Mouse (Mus musculus) gastrocnemius, adult 8-10 months (tissue): ENCODE measurements around the gene Haus8. TPM values are rescaled to one million over a fixed set of nuclear protein-coding genes. Genes with fewer than 3 reads are reported as not detected.
"Not testable (repeated sequence)": the region's sequence is repeated elsewhere in the genome, so short reads cannot be mapped to it uniquely, and the experiment has no call there.

ENCODE experiments used
- DNase-seq, 2 experiments: peaks; one replicate each; pipeline ENCODE4 v3.0.0; 2022; ENCODE audit warnings: low spot score in 2 of 2
- total RNA-seq, 4 experiments: library from RNA; stranded (reverse); gene quantifications; 2 replicates each; pipeline ENCODE4 v1.2.4; 2022

Haus8 gene
- total RNA-seq, 4 experiments from 2014 or later = 2.4 to 5.5 (median 4.0) TPM

- no peak for DNase-seq
Measured at GRCm38 (mm10) chr8:71288441-71288949, 15.8 kb upstream of the Haus8 start.

GRCm38 (mm10) chr8:71286223-71286622, 13.5 kb upstream of the Haus8 start:
- DNase-seq = not testable (repeated sequence)

DNA sequence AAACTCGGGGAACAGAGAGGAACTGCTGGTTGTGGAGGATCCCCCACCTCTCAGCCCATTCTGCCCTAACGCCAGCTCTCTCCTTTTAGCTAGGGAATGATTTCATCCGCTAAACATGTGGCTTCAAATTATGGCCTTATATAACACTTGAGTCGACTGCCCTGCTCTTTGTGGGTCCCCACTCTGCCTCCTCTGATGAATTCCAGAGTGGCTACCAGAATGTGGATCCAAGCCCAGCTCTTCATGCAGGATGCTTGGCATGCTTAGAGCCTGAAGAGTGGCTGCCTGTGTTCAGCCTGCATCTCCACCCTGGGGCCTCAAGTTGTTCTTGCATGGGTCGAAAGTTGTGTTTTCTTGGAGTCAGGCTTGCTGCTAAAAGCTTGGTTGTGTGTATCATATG, 9.9 kb upstream of the Haus8 start:
- DNase-seq = no peak

DNA sequence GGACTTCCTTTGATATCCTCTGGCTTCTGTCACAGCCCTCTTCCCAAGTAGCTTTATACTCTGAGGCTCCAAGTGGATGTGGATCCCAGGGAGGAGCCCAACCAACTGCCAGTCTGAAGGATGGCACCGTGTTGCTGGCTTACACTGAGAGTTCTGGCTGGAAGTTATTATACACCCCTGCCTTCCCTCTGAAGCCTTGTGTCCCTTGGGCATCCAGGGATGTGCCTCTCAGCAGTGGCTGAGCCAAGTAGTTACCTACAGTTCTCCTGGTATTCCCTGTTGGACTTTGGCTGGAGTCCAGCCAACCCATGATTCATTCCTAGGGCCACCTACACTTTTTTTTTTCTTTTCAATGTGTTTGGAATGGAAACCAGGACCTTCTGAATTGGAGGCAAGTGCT, 9.0 kb upstream of the Haus8 start:
- DNase-seq = not testable (repeated sequence)

- not testable (repeated sequence) for DNase-seq
Measured at GRCm38 (mm10) chr8:71279409-71279808, 6.7 kb upstream of the Haus8 start.

DNA sequence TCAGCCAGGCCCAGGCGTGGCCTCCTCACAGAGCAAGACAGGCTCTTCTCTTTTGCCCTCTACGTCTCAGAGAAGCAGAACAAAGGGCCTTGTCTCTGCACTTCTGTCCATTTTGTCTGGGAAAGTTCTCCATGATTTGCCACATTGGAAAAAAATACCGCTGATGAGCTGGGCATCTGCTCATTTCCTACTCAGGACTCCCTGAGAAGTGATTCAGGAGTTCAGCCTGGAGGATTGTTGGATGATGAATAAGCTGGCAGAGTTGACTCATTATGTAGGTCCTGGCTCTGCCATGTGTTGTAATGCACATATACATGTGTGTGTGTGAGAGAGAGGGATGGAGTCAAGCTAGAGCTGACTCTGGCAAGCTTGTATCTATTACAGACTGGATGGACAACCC, 3.4 kb upstream of the Haus8 start:
- DNase-seq = no peak

DNA sequence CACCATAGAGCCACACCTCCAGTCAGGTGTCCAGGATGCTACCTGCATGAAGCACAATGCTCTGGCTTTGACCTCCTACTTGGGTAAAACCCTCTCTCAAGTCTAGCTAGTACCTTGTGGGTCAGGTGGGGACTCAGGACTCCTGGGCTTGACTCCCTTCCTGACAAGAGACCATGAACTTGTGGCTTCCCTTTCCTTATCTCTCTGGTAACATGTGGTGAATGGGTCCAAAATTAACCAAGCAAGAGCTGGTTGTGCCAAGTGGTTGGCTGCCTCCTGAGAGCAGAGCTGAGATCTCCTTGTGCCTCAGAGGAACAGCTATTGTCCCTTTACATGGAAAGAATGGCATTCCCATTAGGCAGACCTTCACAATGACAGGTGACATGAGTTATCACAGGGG, 1.7 kb upstream of the Haus8 start:
- DNase-seq = no peak

DNA sequence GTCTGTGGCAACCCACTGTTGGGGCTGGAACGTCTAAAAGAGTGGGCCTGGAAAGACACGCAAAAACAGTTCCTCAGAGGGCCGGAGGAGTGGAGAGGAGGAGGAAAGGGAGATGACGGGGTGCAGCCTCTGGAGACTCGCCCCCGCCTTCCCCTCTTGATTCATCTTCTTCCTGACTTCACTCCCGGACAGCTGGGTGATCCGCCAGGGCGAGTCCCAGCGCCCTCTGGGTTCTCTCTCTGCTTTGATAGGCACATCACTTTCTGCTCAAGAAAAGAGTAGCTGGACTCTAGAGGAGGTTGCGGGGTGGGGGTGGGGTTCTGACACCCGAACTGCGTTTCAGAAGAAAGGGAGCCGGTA, 397 bp upstream of the Haus8 start:
- peak in 1 of 2 experiments; percentile 41 for DNase-seq

GRCm38 (mm10) chr8:71271630-71272029, 1.1 kb downstream of the Haus8 start:
- no peak for DNase-seq

- DNase-seq = not testable (repeated sequence)
Measured at GRCm38 (mm10) chr8:71268286-71268685, 4.4 kb downstream of the Haus8 start.

DNA sequence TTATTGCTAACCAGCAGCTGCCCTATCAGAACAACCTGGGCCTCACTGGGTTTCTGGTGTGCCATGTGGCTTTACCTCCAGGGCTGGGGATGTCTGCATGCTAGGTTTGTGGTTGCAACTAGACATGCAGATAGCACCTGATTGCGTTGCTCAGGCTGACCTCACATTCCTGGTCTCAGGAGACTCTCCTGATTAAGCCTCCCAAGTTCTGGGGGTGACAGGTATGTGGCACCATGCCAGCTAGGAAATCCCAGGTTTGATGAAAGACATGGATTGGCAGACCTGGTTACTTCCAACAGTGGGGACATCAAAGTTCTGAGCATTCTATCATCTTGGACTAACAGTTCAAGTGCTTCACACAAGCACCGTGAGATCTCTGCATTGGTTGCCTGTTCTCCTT, 5.0 kb downstream of the Haus8 start:
- no peak for DNase-seq

DNA sequence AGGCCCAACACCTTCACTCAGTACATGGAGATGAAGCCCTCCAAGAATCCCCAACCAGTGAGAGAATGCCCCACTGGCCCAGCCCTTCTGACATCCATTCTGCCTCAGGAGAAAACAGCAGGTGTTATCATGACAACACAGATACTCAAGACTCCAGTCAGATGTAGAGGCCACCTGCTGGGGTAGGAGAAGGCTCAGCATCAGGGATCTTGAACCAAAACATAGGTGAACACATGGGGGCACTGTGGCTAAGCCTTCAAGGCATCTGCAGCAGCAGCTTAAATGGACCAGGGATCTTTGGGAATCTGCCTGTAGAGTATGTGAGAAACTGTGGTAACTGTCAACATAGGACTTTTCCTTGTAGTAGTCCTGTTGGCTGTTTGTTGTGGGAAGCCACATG, 11.5 kb downstream of the Haus8 start:
- DNase-seq = no peak

DNA sequence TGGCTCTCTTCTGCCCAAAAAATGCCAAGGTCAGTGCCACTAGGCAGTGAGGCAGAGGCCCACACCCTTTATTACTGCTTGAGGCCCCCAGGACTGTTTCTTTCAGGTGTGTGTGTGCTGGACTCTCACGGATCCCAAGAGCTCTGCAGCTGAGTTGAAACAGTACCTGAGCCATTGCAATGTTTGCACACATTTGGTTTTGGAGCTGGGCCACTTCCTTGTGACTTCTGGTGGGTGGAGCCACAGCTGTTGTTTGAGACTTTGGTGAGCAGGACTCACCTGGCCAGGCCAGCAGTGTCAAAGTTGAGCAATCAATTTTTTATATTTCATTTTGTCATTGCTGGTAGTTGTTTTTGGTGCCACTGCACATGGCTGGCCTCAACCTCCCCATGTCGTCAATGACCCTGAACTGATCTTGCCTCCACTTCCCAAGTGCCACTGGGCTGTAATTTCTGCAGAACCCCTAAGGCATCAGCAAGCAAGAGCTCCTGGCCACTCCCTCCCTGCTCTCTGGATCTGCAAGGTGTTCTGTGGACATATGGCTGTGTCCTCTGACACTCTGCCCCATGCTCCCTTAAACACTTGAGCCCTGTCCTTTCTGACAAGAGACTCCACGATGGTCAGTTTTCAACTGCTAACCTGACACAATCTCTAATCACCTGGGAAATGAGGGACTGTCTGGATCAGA, 16.0 kb downstream of the Haus8 start:
- peak in 1 of 2 experiments; percentile 1 for DNase-seq

DNA sequence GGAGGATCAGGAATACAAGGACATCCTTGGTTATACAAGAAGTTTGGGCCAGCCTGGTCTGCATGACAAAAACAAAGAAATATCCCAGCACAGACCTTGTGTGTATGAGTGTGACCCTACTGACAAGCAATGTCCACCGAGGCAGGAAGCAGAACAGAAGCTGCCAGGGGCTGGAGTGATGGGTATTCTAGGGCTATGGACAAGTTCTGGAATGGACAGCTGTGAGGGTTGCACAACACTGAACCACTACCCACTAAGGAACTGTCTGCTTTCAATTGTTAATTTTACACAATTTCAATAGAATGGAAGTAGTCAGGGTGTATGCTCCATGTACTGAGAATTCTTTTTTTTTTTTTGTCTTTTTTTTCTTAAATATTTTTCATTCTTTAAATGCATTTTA, 24.5 kb downstream of the Haus8 start:
- DNase-seq = no peak

DNA sequence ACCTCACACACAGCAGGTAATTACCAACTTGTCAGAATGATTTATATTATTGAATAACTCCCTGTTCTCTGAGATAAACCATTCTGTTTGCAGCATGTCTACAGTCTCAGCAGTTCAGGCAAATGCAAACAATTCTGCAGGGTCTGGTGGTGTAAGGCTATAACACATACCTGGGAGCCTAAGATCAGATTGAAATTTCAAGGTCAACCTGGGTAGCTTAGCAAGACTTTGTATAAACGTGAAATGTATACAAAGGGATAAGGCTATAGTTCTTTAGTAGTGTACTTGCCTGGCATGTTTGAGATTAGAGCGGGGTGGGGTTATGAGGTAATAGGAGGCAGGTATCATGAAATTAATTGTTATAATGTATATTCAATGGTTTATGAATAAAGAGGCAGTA, 30.0 kb downstream of the Haus8 start:
- no peak for DNase-seq

DNA sequence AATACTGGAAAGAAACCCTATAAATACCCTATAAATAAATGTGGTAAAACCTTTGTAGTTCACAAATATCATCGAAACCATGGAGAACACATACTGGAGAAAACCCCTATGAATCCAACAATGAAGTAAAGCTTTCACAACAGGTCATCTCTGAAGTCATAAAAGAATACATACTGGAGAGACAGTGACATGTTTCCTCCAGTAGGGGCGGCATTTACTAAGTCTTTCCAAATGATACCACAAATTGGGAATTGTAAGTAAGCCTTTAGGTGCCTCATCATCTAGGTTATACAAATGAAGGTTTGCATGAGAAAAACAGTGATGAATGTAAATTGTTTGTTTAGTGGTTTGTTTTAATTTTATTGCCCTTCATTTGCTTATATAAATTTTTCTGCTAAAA, 48.2 kb downstream of the Haus8 start:
- DNase-seq = no peak

DNA sequence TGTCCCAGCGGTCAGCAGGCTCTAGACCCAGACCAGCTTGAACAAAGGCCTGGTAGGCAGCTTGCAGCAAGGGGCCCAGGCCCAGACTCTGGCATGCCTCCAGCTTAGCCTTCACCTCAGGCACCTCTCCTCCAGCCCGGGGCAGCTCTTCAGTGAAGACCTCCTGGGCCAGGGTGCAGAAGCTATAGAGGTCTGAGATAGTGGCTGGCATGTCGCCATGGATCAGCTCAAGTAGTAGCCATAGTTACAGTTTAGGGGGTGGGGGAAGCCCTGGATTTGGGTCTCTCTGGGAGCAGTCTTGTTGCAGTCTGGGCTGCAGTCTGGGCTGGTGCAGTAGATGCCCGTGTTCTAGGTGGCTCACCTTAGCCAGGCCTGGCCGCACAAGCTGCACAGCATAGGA, 58.5 kb downstream of the Haus8 start:
- DNase-seq = not testable (repeated sequence)

DNA sequence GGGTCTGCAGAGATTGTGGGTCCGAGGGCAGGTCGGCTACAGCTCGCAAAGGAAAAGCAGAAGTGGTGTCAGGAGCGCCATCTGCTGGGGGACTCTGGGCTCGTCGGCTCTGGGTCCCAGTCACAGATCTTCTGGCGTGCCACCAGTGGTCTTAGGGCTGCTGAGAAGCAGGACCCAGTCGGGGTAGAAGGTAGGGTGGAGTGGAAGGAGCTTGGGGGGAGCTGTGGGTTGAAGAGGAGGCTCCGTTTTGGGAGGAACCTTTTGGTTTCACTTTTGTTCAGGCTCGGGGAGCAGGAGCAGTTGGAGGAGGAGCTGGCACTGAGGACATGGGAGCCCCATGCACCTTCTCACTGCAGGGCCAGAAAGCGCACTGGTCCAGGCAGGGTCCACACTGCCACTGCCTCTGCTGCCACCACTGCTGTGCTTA, 67.2 kb downstream of the Haus8 start:
- not testable (repeated sequence) for DNase-seq

Other genes with a start within 250 kb of the Haus8 start
- gene Myo9b, start 220 bp downstream of the Haus8 start, total RNA-seq = 1 to 10 TPM; 6.2 to 8.6 (median 7.8) TPM
- gene Use1, start 93.9 kb upstream of the Haus8 start, total RNA-seq = 100 to 1,000 TPM in 2 of 4 experiments, 10 to 100 TPM in 2; 90.5 to 106 (median 100) TPM
- gene Ocel1, start 98.4 kb upstream of the Haus8 start, total RNA-seq = 1 to 10 TPM; 5.0 to 6.0 (median 5.8) TPM
- 10 to 100 TPM; 19.9 to 23.3 (median 20.9) TPM for gene Nr2f6, start 109.0 kb upstream of the Haus8 start, total RNA-seq
- 1 to 10 TPM; 3.5 to 6.3 (median 4.5) TPM for gene Ushbp1, start 122.9 kb upstream of the Haus8 start, total RNA-seq
- 10 to 100 TPM; 68.5 to 73.4 (median 70.8) TPM for gene Babam1, start 123.9 kb upstream of the Haus8 start, total RNA-seq
- gene Ankle1, start 133.1 kb upstream of the Haus8 start, total RNA-seq = not detected
- 10 to 100 TPM; 22.3 to 28.9 (median 26.3) TPM for gene Abhd8, start 190.7 kb upstream of the Haus8 start, total RNA-seq
- gene Mrpl34, start 192.0 kb upstream of the Haus8 start, total RNA-seq = 10 to 100 TPM; 63.4 to 72.1 (median 68.8) TPM
- gene Dda1, start 196.3 kb upstream of the Haus8 start, total RNA-seq = 10 to 100 TPM; 24.5 to 31.8 (median 26.5) TPM
- gene Ano8, start 213.0 kb upstream of the Haus8 start, total RNA-seq = 10 to 100 TPM; 15.4 to 16.5 (median 15.9) TPM
- 10 to 100 TPM in 3 of 4 experiments, 1 to 10 TPM in 1; 9.5 to 11.2 (median 10.5) TPM for gene Gtpbp3, start 215.2 kb upstream of the Haus8 start, total RNA-seq
- 1 to 10 TPM; 6.6 to 9.5 (median 8.2) TPM for gene Plvap, start 238.8 kb upstream of the Haus8 start, total RNA-seq